Mouse (Mus musculus) erythroid progenitor cell, adult 5-6 weeks (primary cell): ENCODE measurements around the gene Ripor1. TPM values are rescaled to one million over a fixed set of nuclear protein-coding genes. Genes with fewer than 3 reads are reported as not detected.
"Not testable (repeated sequence)": the region's sequence is repeated elsewhere in the genome, so short reads cannot be mapped to it uniquely, and the experiment has no call there.

ENCODE experiments used
- ATAC-seq: replicated peaks from 2 replicates; pipeline ENCODE4 v1.8.0; 2016; ENCODE audit warnings: moderate number of reproducible peaks, mild to moderate bottlenecking, moderate TSS enrichment, inconsistent platforms; ENCODE audit not compliant: poor library complexity, low FRiP score, severe bottlenecking
- total RNA-seq, 2 experiments: library from RNA; stranded (forward) in 1 of 2; stranded (reverse) in 1 of 2; fragments of 150-400 nt in 1 of 2; fragments of 186-747, 209-891 nt in 1 of 2; gene quantifications; 2 replicates each; pipeline versions ENCODE4 v1.2.3 to v1.2.4; 2015 to 2017; ENCODE audit warnings: low replicate concordance in 2 of 2

Gene Ripor1
- total RNA-seq (2015; ENCODE audit: low replicate concordance): 7.2 and 11.3 TPM in 2 replicates
- 0.23 and 1.8 TPM in 2 replicates for total RNA-seq (2017; ENCODE audit: low replicate concordance)

DNA sequence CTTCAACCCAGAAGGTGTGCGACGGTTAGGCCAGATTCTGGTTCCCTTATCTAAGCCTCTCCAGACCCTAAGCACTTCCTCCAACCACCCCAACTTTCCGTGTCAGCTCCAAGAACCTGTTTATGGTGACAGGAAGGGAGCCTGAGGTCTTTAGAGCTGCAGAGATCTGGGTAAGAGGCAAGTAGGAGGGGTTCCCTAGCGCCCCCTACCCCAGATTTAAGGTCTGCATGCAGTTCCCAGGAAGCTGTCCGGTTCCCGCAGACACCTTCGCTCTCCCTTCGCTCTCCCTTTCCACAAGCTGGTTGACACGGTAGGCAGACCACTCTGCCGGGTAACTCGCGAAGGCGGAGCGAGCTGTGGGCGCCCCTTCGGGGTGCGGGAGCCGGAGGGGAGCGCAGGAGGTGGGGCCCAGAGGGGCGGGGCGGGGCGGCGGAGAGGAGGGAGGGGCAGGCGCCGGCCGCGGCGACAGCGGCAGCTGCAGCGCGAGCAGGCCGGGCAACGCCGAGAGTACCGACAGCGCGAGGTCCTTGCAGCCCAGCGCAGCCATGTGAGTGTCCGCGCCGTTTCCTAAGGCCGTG is at the start of gene Ripor1:
Ripor1 (plus strand) TSS at position 452 of the 578 bp plus-strand sequence.
- peak; percentile 70 for ATAC-seq

GRCm38 (mm10) chr8:105562863-105563262 is 42.2 kb upstream of the Ripor1 start:
- ATAC-seq: no peak

GRCm38 (mm10) chr8:105563871-105564270 is 41.2 kb upstream of the Ripor1 start:
- ATAC-seq: no peak

- ATAC-seq: not testable (repeated sequence)
Observed at GRCm38 (mm10) chr8:105564573-105565229, 40.4 kb upstream of the Ripor1 start.

- ATAC-seq: peak; percentile 41
Observed at GRCm38 (mm10) chr8:105565401-105565881, 39.6 kb upstream of the Ripor1 start.

DNA sequence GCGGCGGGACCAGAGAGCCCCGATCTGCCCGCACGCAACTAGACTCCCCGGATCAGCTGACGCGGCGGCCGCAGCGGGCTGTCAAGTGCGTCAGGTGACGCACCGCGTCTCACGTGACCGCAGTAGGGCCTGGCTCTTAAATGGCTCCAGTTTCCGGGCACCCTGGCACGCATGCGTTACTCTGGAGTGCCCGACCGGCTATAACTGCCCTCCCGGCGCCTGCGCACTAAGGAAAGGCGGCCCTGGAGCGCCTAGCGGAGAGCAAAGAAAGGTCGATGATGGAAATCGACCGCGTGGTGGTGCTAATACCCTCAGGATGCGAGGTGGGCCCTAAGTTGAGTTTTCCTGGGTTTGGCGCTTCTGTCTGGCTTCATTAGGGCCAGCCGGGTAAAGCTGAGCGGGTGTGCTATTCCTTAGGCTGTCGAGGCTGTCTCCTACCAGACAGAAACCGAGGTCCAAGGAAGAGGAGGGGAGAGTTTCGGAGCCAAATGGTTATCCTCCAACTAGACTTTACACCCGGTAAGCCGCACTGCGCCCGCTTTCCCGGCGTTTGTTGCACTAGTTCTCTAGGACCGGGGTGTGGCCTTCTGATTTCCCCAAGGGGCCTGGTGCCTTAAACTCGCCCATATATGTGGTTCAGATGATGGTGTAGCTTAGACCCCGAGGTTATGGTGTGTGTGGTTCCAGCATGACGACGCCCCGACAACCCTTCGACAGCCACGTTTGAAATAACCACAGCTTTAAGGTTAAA is 38.9 kb upstream of the Ripor1 start, which contains the start of gene Atp6v0d1:
Atp6v0d1 (minus strand) TSS at position 96 of the 751 bp plus-strand sequence.
- peak; percentile 90 for ATAC-seq

DNA sequence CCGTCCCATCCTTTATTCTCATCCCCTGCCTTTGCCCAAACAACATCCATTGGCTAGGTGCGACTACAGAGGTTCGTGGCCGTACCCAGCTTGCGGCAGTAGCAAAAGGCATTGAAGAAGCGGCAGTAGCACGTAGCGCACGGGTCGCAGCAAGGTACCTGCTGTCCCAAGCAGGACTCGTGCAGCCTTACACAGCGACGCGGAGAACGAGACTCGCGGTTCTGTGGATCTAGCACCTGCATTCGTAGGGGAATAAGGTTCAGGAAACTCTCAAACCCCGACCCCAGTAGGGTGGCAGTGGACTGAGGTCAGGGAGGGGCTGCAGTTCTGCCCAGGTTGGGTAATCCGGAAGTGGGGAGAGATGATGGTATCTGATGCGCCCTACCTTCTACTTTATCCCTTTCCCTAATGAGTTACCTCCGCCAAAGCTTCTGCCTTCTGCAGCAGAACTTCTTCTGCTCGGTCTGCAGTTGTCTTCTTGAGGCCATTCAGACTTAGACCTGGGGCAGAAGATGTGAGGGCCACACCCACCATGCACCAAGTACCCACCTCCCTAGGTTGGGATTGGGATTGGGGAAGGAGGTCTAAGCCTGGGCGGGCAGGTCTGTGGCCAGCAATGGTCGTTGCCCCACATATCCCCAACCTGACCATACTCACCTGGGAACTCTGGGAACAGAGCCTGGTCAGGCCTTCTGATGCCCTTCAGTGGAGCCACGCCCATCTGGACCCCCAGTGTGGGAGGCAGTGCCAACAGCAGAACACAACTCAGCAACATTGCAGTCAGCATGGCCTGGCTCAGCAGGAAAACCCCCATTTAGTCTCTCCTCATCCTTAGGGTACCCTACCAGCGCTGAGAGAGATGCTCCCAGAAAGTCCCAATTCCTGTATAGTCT is 38.1 kb upstream of the Ripor1 start:
- ATAC-seq: peak; percentile 20

GRCm38 (mm10) chr8:105571810-105572209 is 33.2 kb upstream of the Ripor1 start:
- ATAC-seq: no peak

- ATAC-seq: no peak
Observed at GRCm38 (mm10) chr8:105573427-105573826, 31.6 kb upstream of the Ripor1 start.

DNA sequence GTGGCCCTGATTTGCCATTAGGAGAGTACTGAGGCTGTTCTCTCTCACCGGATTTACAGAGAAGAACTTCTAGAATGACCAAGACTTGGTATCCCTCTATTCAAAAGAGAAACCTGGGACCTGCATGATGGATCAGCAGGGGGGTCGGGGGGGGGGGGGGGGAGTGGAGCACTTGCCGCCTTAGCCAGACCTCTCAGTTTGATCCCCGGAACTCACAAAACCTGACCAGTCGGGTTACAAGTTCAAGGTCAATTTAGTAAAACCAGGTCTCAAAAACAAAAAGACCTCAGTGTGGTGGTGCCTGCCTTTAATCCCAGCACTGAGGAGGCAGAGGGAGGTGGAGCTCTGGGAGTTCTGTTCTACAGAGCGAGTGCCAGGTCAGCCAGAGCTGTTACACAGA is 30.3 kb upstream of the Ripor1 start:
- no peak for ATAC-seq

DNA sequence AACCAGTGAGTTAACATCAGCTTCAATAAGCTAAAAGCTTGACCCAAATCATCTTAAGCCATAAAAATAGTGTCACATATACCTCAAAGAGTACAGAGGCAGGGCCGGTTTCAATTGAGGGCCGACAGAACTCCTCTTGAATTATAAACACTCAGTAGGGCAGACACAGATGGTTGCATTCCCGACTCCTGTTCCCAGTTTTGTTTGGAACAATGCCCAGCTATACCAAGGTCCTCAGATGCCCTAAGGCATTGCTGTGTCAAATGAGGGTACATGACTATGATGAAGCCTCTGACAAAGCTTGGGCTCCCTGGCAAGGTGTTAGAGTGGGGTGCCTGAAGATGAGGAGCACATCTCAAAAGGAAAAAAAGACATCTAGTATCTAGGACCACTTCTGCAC is 29.5 kb upstream of the Ripor1 start:
- ATAC-seq: no peak

GRCm38 (mm10) chr8:105579719-105580118 is 25.3 kb upstream of the Ripor1 start:
- ATAC-seq: 0 out of 2 replicates have a peak, but pooled peaks have one; percentile 52

DNA sequence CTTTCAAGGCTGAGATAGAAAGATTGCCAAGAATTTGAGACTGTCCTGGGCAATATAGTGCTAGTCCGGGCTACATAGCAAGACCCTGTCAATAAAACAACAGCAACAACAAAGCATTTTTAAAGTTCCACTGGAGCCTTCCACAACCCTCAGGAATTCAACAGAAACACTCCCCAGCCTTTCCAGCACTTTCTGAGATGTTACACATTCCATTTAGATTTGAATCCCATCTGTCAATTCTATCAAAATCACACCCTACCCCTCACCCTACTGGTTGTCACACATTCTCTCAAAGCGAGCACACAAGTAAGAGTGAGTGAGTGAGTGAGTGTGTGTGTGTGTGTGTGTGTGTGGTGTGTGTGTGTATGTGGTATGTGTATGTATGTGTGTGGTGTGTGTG is 12.6 kb upstream of the Ripor1 start:
- no peak for ATAC-seq

DNA sequence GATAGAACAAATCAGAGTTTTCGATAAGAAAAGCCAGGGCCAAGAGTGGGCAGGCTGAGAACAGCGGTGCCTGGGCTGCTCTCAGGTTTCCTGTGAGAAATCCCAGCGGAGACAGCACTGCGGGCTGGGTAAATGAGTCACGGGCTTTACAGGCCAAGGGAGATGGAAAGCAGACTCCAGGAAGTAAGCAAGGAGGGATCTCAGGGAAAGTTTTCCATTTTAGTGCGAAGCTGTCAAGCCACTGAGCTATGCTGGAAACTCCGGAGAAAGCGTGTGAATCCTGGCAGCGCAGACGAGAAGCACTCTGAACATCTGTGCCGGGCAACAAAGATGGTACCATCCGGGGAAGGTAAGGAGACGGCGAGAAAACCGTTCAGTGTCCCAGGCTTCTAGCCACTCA is 11.2 kb upstream of the Ripor1 start:
- no peak for ATAC-seq

DNA sequence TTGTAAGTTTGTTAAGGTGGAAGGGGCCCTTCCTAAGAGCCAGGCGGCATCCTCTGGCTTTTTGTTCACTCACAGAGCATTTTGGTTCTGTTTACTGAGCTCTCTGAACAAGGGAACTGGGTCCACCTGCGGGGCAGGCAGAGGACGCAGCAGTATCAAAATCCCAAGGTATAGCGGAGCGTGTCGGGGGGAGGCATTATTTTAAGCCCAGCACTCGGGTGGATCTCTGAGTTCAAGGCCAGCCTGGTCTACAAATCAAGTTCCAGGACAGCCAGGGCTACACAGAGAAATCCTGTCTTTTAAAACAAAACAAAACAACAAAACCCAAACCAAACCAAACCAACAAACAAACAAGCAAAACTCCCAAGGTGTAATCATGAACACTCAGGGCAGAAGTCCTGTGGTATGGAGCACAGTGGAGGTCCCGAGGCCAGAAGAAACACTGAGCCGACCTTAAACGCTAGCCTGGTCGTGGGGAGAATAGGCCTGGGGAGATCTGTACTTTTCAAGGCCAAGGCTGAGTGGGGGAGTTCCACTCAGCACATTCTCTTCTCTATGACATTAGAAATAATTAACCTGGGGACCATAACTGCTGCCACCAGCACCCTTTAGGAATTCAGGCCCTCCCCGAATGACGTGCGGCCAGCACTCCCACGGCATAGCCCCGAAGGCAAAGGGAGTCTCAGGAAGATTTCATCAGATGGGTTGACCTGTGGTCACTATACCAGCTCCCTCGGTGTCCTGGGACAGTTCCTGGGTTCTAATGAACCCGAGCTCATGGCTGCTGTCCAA is 10.4 kb upstream of the Ripor1 start:
- ATAC-seq: no peak

- peak; percentile 89 for ATAC-seq
Observed at GRCm38 (mm10) chr8:105596362-105597034, 8.6 kb upstream of the Ripor1 start.

DNA sequence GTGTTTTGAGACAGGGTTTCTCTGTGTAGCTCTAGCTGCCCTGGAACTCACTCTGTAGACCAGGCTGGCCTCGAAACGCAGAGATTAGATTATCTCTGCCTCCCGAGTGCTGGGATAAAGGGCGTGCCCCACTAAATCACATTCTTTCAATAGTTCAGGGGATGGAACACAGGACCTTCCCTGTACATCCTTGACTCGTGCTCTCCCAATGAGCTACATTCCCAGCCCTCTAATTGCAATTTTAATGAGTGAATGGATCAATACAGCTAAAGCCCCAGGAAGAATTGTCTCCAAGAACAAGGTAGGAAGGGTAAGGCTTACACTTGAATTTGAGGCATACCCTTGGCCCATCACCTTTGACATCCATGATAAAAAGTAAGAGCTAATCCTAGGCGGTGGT is 6.3 kb upstream of the Ripor1 start:
- ATAC-seq: no peak

GRCm38 (mm10) chr8:105601301-105601700 is 3.8 kb upstream of the Ripor1 start:
- ATAC-seq: no peak
